Mouse (Mus musculus) heart, postnatal 14 days (tissue): ENCODE results near the gene Mef2d. TPM values are rescaled to one million over a fixed set of nuclear protein-coding genes. Genes with fewer than 3 reads are reported as not detected.

Experiments
- DNase-seq, 2 experiments: peaks; one replicate each; pipeline ENCODE4 v3.0.0; 2021 to 2022
- intact Hi-C: fragments of 180-260 bp; cut with DNase I; formaldehyde crosslinking; loops from one replicate; pipeline ENCODE4 v1.15.1; 2025
- total RNA-seq, 2 experiments: library from RNA; stranded (reverse); gene quantifications; 2 replicates each; pipeline ENCODE4 v1.2.3; 2021

Gene Mef2d
- total RNA-seq, 2 experiments from 2014 or later = 128 to 130 TPM

DNA sequence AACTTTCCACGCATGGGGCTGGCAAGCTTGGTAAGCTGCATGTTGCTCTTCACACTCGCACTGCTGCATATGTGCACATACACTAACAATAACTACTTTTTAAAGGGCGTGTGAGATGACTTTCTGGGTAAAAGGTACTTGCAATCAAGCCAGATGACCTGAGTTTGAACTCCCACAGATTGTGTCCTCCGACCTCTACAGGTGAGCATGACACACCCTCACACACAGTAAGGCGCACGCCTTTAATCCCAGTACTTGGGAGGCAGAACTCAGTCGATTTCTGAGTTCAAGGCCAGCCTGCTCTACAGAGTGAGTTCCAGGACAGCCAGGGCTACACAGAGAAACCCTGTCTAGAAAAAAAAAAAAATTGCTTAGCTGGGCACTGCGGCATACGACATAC is 5.8 kb upstream of the Mef2d start:
- intact Hi-C loops = loop anchor here (5.0 kb wide), 1 partner anchor 36 kb away; no protein-coding TSS in a partner anchor
- DNase-seq = no peak

DNA sequence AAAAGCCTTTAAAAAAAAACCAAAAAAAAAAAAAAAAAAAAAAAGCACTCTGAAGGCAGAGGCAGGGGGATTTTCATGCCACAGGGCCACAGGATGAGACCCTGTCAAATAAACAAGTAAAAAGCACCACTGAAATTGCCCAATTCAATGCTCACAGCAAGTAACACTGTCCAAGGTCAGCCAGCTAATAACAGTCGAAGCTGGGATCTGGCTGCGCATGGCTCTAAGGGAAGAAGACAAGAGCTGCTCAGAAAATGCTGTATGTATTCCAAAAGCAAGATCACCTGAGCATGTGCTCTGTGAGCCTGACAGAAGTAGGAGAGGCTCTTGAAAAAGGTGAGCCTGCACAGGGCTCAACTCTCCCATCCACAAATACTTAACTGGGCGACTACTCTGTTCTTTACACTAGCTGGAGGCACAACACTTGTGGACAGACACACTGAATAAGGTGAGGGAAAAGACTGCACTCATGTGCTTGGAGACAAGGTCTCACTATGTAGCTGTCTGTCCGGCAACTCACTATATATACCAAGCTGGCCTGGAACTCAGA is 5.2 kb upstream of the Mef2d start:
- intact Hi-C loops = loop anchor here (5.0 kb wide), 1 partner anchor 35 kb away; no protein-coding TSS in a partner anchor
- DNase-seq = no peak

DNA sequence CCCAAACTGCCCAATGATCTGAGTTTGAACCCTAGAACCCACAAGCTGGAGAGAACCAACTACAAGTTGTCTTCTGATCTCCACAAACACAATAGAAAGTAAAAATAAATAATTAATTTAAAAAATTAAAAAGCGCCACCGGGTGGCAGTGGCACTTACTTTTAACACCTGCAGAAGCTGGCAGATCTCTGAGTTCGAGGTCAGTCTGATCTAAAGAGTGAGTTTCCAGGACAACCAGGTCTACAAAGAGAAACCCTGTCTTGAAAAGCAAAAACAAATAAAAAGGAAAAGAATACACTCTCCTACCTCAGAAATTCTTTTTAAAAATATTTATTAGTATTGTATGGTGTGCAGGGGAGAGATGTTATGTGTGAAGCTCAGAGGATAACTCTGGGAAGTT is 4.4 kb upstream of the Mef2d start:
- intact Hi-C loops = loop anchor here (5.0 kb wide), 1 partner anchor 34 kb away; no protein-coding TSS in a partner anchor
- no peak for DNase-seq

DNA sequence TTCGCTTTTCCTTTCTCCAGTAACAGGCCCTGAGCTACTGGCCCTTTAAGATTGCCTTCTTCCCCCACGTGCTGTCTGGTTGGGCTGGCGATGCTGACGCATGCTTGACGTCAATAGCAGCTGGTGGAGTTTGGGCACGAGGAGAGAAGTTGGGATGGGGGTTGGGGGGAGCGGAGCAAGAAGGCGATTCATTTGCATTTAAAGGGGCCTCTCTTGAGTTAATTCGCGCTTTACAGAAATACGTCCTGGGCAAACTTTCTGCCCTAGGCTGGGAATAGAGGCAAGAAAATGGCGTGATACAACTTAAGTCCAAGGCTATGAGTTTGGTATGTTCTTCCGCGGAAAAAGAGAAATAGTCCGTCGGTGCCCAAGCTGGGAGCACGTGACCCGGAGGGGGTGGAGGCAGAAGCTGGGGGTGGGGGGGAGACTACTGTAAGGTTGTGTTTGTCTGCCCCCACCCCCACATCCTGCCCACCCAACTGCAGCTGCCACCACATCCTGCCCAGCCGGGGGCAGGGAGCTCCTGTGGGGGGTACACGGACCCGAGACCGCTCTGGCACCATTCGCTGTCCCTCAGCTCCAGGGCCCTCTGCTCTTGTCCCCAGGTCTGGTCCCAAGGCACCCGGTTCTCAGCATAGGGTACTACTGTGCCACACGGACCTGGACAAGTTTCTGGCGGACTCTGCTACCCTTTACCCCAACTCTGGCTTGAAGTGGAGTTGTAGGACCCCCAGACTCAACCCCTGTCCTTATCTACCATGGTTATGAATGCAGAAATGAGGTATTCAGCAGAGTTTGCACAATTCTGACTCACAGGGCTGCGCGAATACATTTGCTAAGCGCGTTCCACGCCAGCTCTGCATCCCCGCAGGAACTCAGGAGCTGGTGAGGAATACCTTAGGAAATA is 3.6 kb upstream of the Mef2d start:
- intact Hi-C loops = loop anchor here (5.0 kb wide), 1 partner anchor 34 kb away; no protein-coding TSS in a partner anchor
- DNase-seq = peak; percentile 90 to 93

DNA sequence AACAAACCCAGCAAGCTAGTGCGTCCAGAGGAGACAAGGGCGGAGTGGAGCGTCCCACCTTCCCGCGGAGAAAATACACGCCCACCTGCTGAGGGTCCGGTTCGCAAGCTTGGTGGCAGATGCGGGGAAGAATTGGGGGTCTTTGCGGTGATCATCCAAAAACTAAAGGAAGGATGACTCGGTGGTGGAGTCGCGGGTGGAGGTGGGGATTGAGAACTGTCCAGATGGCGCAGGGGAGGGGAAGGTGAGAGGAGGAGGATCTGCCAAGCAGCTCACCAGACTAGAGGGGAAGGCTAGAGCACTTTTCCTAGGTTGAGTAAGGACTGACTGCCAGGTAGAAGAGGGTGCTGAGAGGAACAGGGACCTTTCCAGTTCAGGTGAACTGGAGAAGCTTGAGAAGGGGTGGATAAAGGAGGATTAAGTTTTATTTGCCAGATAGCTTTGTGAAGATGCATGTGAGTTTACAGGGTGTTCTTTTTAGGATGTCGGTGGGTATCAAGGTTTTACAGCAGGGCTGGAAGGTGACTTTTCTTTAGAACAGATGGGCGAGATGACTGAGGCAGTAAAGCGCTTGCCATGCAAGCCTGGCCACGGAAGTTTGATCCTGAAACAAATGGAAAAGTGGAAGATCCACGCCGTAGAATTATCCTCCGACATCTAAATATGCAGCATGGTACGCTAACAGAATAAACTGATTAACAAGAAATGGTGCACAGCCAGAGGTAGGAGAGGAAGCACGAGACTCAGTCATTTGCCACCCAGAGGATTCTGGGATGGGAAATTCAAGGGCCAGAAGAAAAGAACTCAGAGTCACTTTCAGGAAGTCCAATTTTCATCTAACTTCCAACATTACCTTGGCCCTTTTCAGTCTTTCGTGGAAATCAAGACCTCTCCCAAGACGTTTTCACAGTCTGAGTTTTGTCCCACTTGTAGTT is 2.7 kb upstream of the Mef2d start:
- no peak for DNase-seq
- intact Hi-C loops = loop anchor here (5.0 kb wide), 1 partner anchor 33 kb away; no protein-coding TSS in a partner anchor

DNA sequence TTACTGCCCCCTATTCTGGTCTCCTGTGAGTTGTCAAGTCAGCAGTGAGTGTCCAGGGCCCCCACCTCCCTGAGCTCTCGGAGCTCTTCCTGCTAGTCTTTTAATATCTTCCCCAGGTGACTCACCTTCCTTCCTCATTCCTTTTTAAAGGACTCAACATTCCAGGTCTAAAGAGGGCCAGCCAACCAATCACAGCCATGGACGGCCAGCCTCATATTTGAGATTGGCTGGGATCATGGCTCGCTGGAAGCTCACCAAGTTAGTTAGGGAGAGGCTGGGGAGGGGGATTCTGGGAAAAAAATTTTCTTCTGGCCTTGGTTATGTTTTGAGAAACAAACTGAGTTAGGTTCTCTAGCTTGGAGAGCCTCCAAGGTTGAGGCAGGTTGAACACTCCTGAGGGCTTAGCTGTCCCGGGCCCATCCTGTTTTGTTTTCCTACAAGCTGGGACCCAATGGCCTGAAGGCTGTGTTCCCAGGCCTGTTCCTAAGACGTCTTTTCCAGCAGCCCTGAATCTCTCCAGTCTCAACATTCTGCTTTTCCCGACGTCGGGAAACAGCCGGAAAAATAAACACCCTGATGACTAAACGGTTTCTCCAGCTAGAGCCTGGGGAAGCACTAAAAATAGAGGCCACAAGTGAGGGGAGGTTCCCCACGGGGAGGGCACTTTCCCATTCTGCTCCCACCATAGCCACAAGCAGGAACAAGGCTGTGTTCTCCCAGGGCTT is 1.8 kb upstream of the Mef2d start:
- peak; percentile 63 to 71 for DNase-seq
- intact Hi-C loops = no loop called here

DNA sequence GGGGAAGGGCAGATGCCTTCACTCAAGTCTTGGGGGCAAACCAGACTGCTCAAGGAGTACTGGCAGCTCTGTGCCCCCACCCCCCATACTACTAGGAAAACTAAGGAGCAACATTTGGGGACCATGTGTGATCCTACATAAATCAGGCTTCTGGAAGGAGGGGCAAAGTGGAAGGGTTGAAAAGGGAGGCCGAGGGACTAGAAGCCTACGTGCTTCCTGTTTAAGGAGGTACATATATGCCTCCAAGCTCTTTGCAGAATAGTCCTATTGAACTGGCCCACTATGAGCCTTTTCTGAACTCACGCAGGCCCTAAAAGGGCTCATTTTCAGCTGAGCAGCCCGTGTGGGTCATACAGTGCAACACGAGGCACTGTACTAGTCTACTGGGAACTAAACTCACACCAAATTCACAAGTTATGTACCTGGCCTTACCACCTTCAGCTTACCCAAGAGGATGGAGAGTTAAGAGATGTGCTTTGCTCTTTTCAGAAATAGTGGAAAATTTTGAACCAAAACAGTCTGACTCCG is 1.2 kb upstream of the Mef2d start:
- DNase-seq = no peak
- intact Hi-C loops = no loop called here

DNA sequence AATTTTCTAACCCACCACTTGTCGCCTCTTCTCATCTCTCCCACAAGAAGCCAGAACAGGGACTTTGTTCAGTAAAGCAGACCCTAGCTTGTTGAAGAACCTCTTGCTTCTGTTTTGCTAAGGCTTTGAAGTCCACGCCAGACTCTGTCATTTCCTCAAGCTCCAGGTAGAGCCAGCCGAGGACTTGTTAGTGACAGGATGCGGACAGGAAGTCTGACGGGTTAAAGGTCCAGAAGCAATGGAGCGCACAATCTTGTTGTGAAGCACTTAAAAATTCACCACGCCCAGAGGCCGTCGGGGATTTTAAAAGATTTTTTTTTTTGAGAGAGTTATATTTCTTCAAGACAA is 759 bp upstream of the Mef2d start:
- intact Hi-C loops = no loop called here
- peak; percentile 48 to 57 for DNase-seq

GRCm38 (mm10) chr3:88142546-88142915 is 359 bp downstream of the Mef2d start:
- no peak for DNase-seq
- intact Hi-C loops = no loop called here

DNA sequence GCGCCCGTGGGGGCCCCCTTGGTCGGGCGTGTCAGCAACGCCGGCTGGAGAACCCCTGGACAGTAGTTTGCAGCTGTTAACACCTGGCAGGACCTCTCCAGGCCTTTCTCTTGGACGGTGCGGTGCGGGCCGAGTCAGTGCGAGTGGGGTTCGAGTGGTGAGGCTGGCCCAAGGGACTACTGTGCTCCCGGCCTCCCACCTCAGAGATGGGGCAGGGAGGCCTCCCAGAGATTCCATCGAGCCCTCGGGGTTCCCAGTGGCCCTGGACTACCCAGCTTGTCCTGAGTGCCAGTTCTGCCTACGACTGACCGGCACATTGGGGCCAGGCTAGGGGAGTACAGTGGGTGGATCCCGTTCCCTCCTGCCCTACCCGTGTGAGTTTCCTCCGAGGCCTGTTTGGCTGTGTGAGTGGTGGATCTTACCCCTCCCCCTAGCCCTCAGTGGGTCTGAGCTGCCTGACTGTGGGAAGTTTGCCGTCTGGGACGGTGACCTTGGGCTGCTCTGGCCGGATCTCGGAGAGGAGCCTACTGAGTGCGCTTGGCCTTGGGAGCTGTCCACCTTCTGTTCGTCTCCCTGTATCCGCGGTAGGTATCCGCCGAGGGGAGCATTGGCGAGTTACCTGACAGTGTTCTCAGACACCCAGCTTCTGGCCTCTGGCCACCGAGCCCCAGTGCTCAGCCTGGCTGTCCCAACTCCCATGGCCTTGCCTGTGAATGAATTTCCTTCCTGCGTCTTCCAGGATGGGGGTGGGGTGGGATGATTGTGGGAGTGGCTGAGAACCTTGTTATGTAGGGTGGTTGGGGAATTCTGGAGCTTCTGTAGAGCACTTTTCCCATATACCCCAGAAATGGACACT is 972 bp downstream of the Mef2d start:
- peak; percentile 77 for DNase-seq
- intact Hi-C loops = no loop called here

DNA sequence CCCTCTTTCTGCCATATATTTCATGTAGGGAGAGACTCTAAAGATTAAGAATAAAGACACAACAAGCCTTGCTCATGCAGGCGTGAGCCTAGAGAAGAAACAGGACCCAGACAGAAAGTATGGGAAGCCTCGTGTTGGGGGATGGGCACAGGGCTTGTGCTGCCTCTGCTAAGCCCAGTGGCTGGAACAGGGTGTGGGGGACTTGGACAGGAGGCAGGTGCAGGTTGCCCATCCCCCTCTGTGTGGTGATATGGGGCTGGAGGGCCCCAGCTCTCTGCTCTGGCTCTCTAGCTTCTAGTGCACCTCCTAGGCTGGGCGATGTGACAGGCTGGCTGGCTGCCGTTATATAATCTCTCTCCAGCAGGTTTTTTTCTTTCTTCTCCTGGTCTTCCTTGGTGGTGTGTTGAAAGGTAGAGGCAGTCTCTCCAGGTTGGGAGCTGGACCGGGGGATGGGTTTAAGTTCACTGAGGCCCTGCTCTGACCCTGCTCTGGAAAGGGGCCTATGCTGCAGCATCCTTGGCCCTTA is 1.9 kb downstream of the Mef2d start:
- intact Hi-C loops = no loop called here
- DNase-seq = peak; percentile 59 to 67

DNA sequence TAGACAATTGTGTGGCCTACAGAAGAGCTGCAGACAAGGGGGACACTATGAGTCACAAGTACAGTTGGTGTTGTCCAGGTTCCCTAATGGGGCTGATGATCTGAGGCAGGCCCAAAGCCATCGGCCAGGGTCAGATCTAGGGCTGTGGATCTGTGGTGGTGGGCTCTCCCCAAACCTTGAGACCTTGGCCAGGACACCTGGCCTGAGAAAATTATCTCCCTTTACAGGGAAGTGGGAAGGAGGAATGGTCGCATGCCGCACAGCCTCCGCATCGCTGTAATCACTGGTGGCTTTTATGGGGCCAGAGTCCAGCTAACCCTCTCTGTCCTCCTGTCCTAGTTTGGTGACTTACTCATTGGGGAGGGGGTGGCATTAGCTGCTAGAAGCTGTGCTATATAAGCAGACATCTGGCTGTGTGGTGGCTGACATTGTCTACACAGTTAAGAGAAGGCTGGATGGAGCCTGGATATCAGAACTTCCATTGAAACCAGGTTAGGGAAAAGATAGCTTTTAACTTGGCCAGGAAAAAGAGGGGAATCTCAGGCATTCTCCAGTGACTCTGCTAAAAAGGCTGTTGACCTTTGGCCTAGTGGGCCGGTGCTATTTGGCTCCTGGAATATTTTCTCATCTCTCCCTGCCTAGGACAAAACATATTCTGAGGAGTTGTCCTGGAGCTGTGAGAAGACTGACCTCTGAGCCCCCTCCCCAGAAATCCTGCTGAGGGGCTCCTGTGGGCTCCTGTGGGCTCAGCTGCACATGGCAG is 2.7 kb downstream of the Mef2d start:
- no peak for DNase-seq
- intact Hi-C loops = no loop called here

GRCm38 (mm10) chr3:88145411-88145782 is 3.2 kb downstream of the Mef2d start:
- intact Hi-C loops = no loop called here
- peak; percentile 52 to 53 for DNase-seq

DNA sequence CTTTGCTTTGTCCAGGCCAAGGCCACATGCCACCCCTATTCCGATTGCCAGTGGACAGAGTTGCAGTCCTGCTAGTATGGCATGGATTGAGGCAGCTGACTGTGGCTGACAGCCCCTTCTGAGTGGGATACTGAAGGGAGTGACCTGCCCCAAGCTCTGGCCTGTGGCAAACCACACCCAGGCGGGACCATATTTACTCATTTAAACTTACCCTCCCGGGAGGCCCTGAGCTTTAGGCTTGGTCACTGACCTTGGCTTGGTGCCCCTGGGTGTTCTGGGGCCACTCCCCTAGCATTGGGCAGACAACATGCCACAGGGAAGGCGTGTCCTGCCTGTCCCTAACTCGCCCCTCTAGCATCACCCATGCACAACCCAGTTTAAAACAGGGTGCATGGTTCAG is 3.8 kb downstream of the Mef2d start:
- intact Hi-C loops = no loop called here
- peak in 1 of 2 experiments; percentile 54 for DNase-seq

DNA sequence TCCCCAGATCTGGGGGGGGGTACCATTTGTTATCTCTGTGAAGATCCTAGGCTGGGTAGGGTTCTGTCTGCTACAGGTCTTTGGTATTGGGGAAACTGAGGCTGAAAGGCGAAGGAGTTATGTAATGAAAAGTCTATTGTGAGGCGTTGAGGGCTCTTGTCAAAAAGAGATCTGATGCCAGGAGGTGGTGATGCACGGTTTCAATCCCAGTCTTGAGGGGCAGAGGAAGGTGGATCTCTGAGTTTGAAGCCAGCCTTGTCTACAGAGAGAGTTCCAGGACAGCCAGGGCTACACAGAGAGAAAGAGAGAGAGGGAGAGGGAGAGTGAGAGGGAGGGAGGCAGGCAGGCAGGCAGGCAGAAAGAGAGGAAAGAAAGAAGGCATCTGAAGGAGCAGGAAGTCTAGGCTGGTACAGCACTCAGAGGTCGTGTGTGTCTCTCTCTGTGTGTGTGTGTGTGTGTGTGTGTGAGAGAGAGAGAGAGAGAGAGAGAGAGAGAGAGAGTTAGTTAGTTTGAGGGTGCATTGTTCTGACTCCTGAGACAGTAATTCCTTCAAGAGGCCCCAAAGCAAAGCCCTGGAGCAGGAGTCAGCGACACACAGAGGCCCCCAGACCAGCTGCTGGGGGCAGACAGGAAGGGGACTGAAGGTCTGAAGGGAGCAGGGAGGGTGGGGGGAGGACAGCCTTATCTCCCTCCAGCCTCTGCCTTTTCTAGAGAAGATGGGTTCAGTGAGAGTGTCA is 4.4 kb downstream of the Mef2d start:
- DNase-seq = no peak
- intact Hi-C loops = no loop called here

DNA sequence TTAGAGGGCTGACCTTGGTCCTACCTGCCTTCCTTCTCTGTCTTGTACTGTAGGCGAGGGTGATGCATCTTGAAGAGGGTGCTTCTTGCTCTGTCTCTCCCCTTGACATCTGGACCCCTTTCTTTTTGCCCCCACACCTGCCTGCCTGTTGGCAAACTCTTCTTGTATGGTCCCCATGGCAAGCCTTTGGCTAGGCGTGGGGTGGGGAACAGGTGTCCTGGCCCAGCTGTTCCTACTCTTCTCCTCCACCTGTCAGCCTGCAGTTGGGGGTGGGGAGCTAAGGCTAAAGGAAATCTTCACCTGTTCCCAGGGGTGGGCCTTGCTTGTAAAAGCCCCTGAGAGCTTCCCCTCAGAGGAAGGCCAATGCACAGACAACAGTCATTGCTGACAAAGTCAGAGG is 5.3 kb downstream of the Mef2d start:
- intact Hi-C loops = no loop called here
- no peak for DNase-seq

GRCm38 (mm10) chr3:88147866-88148265 is 5.7 kb downstream of the Mef2d start:
- intact Hi-C loops = no loop called here
- DNase-seq = no peak
